Mouse (Mus musculus) cerebellum, adult 9-10 months (tissue): ENCODE measurements at regions not wholly inside any gene's neighbourhood (a gene's known extent, or its start where the extent isn't known, plus 50 kb on each side); places are given as distances from the start of the nearest gene placed in this dataset.
A peak's percentile ranks its signal among the peaks of the same experiment; 100 is the strongest.

Experiments
- DNase-seq: peaks from one replicate; pipeline ENCODE4 v3.0.0; 2022

DNA sequence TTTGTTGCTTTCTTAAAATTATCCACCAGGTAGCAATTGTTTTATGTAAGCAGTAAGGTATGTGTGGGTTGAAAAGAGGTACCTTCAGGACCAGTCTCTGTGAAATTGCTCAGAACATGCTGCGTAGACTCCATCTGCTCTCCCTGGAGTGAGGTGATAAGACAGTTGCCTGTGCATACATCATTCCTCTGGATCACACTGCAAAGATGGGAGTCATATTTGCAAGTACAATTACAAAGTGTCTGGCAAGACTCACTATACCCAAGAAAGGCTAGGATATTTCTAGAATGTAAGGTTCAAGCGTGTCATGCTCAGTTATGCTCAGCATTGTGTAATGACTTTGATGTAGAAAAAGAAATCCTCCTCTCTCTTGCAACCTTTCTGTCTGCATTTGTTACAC lies 1283.5 kb upstream of the Slc10a2 start:
- no peak for DNase-seq

DNA sequence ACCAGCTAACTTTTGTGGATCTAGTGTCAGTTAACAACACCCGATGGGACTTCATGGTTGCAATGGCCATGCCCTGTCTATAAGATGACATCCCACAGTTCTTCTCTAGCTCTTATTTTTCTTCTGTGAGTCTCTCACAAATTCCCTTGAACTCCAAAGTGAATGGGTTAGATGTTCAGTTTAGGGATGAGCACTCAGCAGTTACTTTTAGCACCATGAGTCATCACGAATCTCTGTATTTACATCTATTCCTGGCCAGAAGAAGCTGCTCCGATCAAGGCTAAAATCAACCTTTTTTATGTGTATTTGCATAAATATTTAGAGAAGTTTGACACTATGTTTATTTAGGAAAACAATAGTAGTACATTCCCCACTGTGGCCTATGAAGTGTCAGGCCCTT lies 1269.6 kb upstream of the Slc10a2 start:
- DNase-seq: no peak

DNA sequence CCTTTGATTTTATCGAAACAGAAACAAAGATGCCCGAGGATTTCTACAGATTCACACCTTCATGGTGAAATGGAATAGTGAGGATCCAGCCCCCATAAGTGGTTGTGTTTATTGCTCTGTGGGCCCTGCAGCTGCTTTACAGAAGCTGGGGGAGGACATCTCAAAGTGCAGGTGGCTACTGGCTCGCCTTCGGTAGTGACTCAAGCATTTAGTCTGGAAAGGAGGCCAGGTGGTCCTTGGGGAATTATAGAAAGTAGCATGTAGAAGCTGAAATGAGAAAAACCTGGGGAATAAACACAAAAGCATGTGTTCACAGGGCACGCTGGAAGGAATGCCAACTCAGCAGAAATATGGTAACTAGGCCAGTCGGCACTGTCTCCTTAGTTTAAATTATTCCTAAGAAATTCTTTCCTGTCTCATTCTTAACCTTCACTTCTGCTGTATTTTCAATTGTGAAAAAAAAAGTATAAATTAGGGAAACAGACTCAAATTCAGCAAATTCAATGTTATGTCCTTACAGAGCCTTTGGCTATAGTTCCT lies 1256.3 kb upstream of the Slc10a2 start:
- no peak for DNase-seq

DNA sequence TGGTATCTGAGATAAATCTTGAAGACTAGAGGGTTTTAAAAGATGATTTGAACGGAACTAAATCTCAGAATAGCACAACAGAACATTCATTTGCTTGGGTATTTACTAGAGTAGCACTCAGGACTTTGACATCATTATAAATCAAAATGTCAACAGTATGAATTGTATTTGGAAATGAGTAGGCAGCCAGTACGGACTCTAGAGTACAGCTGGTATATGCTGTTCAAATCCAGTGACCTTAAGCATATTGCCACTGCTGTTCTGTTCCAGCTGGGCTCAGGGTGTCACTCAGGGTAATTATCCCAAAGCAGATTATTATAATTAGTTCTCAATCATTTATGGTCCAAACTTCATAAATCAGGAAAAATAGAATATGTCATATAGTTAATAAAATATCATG lies 1252.7 kb upstream of the Slc10a2 start:
- no peak for DNase-seq

DNA sequence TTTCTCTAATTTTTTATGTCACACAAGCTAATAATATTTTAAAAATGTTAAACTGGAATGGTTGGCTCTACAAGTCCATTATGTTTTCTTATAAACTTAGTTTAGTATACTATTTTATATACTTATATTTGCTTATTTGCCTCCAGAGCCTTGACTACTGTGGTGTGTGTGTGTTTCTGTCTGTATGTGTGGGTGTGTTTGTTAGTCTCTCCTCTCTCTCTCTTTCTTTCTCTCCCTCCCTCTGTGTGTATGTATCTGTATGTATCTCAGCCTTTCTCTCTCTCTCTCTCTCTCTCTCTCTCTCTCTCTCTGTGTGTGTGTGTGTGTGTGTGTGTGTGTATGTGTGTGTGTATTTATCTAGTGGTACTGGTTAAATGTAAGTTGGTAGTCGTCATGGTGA lies 1245.3 kb upstream of the Slc10a2 start:
- DNase-seq: no peak

DNA sequence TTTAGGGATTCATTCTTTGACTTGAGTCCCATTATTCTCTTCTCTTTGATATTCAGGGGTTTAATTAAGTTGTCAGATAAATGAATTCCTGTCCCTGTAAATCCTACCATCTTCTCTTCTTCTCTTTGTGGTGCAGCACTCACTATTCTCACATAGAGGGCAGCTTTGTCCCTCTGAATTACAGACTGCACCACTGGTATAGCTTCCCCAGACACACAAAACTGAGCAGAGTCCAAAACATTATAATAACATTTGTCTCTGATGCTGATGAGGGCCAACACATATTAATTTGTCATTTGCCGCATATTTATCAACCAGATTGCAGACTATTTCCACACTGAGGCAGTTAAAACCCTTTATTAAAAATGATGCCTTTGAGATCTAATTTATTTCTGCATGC lies 1244.9 kb upstream of the Slc10a2 start:
- DNase-seq: no peak

DNA sequence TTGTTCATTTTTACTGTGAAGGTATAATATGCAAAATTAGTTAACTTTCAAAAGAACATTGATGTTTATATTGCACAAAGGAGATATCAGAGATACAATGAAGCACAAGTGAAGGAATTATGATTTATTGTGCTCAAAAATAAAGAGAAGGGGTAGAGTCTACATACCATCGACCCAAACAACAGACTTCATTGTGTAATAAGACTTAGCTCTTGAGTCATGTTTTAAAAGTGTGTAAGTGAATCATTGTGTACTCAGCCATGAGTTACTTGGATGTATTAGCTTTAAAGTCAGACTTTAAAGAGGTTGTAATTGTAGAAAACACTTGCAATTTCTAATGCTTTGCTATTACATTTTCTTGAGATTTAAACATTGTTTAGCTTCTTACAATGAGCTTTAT lies 1240.6 kb upstream of the Slc10a2 start:
- no peak for DNase-seq

DNA sequence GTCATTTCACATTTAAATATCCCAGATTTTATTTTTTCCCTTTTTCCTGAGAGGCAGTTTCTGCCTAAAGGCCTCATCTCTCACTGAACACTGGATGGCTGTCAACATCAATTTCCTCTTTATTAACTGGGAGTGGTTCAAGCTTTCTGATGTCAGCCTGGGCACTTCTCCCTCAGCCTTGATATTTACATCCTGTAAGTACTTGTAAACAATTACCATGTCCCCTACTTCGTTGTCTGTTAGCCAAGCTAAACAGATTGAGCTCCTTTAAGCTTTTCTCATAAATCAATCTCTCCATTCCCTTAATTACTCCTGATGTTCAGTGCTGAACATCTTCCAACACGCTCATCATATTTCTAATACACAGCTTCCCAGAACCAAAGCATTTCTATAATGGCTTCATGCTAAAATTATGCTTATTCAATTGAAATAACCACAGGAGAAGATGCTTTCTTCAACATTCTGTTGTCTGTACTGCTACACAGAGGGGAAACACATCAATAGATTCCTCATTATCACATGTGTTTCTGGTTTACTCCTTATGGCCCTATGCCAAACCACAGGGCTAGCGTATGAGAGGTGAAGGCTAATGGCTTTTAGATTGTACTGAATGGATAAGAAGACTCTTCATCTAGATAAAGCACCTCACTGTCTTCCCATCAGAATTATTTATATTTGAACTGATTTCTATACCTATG lies 1235.2 kb upstream of the Slc10a2 start:
- no peak for DNase-seq

DNA sequence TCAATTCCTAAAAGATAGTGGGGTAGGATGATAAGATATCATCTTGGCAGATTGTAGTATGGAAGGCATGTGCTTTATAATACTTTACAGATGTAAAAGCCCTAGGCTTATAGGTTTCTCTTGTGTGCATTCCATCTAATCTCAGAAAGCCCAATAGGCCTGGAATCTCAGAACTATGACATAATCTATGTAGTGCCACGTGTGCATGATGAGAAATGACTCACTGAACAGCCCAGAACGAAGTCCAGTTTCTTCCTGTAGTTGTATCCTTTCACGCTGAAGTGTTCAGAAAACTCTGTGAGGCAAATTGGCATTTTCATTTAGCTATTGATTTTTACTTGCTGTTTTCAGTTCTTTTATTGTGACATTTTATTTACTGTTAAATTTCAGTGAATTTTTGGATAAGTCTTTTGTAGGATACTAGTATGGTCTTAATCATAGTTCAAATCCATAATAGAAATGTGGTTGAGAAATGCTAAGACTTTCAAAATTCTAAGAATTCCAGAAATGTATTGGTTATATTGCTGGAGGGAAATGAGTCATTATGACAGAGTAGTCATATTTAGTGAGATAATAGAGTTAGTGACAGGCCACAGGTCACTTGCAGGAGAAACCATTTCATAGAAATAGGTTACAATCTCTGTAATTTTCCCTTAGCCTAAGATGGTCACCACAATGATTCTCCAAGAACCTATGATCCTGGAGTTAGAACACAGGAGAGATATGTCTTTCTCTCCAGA lies 1229.3 kb upstream of the Slc10a2 start:
- DNase-seq: no peak

DNA sequence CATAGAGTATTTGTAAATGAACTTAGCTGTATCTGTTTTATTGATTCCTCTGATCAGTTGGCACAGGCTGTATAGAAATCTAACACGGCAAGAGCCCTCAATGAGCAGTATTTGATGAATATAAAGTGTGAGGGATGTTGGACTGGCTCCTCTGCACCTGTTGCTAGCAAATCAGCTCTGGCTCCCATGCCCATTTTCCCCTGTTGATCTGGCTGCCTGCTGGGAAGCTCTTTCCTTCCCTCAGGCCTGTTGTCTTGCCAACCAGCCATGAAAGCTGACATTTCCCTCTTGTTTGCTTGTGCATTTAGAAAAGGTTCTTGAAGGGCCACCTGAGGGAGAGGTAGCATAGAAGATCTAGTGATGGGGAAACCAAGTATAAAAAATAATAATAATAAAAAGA lies 1216.2 kb upstream of the Slc10a2 start:
- no peak for DNase-seq

DNA sequence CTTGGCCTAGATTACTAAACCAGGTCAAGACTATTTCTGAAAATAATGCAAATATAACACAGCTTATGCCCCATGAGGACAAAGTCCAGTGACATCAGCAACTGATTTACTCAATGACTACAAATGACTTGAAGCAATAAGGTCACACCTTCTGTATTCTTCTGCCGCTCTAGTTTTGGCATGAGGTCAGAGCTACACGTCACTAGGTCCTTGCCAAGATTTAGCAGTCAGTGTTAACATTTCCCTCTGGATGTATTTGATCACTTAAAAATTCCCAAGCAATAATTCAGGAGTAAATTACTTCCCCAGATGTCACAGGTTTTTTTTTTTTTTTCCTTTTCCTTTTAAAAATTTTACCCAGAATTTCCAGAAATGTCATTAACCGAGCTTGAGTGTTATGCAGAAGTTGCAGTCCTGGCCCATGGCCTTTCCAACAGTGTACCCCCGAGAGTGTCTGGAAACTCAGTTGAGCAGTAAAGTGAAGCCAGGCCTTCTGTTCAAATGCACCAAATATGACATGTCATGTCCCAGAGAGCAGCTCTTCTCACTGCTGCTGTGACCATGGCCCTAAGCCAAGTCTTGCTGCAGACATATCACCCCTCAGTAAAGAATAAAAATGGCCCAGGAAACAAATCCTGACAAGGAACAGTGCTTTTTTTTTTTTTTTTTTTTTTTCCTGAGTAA lies 1210.2 kb upstream of the Slc10a2 start:
- no peak for DNase-seq

DNA sequence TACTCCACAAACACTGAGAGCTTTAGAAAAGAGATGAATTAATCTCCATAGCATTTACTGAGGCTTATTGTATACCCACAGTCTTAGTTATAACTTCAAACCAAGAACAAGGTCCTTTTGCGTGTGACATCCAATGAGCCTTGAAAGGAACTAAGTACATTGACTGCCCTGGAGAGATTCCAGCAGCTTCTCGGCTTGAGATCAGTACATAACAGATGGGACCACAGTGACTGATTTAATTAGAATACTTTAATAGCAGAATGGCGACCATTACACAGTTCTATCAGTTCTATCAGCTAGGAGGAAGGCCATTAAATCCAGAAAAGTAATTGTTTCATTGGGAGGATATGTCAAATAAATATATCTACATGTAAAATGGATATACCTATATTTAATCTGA lies 1183.7 kb upstream of the Slc10a2 start:
- peak; percentile 7 for DNase-seq

DNA sequence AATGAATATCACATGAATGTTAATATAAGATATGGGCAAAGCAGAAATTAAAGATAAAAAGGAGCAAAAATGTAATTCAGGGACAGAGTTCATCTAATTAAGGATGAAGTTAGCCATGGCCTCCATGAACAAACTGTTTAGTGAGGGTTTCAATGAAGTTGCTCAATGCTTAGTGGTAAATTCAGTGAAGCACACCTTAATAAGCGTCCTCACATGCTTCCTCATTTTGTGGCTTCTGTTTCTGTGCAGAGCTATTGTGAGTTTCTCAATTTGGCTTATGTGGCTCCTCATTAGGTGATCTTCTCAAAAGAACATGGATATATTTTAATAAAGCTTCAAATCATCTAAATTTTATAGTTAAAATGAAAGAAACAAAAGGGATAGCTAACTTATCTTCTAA lies 1174.8 kb upstream of the Slc10a2 start:
- DNase-seq: no peak
